Mouse (Mus musculus) heart, embryonic 11.5 days (tissue): Measurements from ENCODE around the gene Rln1. TPM values are rescaled to one million over a fixed set of nuclear protein-coding genes. Genes with fewer than 3 reads are reported as not detected.

Experiments used
- ATAC-seq: fragments of 200-750 bp; cut with Nextera tagmentation; replicated peaks from 2 replicates; pipeline ENCODE4 v1.8.0; 2017; ENCODE audit warnings: moderate library complexity; ENCODE audit not compliant: insufficient number of reproducible peaks, low FRiP score, low TSS enrichment
- H3K27ac ChIP-seq: fragments of 300-500 bp; sonication (generic); 2 replicates; pipeline ENCODE4 v1.5.1; 2014; ENCODE audit warnings: mild to moderate bottlenecking, low read depth, low read length
- H3K27me3 ChIP-seq: fragments of 300-500 bp; sonication (generic); 2 replicates; pipeline ENCODE4 v1.6.1; 2014; ENCODE audit warnings: mild to moderate bottlenecking, low read length, mixed read lengths; ENCODE audit not compliant: control insufficient read depth, insufficient read depth
- H3K36me3 ChIP-seq: fragments of 300-500 bp; sonication (generic); 2 replicates; pipeline ENCODE4 v1.6.1; 2014; ENCODE audit warnings: mild to moderate bottlenecking, low read length, moderate library complexity, mixed read lengths; ENCODE audit not compliant: control insufficient read depth, insufficient read depth
- H3K4me1 ChIP-seq: fragments of 300-500 bp; sonication (generic); 2 replicates; pipeline ENCODE4 v1.6.1; 2014; ENCODE audit warnings: low read length; ENCODE audit not compliant: control insufficient read depth, insufficient read depth
- H3K4me2 ChIP-seq: fragments of 300-500 bp; sonication (generic); 2 replicates; pipeline ENCODE4 v1.6.1; 2014; ENCODE audit warnings: mild to moderate bottlenecking, moderate library complexity
- H3K4me3 ChIP-seq: fragments of 300-500 bp; sonication (generic); 2 replicates; pipeline ENCODE4 v1.5.1; 2014; ENCODE audit warnings: low read depth, low read length
- H3K9ac ChIP-seq: fragments of 300-500 bp; sonication (generic); 2 replicates; pipeline ENCODE4 v1.6.1; 2014; ENCODE audit warnings: mild to moderate bottlenecking, low read depth, low read length, moderate library complexity
- H3K9me3 ChIP-seq: fragments of 300-500 bp; sonication (generic); replicated peaks from 2 replicates; pipeline ENCODE4 v1.6.1; 2016; ENCODE audit warnings: low read length; ENCODE audit not compliant: control insufficient read depth
- WGBS: fragments of 180-500 bp; shearing (Covaris S2); extraction: QIAGEN DNeasy Blood & Tissue Kit; methylation state at CpG from one replicate; pipeline ENCODE4 v1.1.7; 2014; ENCODE audit not compliant: insufficient replicate concordance; 5-methylcytosine and 5-hydroxymethylcytosine counted together
- polyA plus RNA-seq: library from polyadenylated mRNA; unstranded; fragments of >200 nt; fragmentation: Nextera tagmentation; extraction: Ambion mirVana; gene quantifications from 2 replicates; pipeline ENCODE4 v1.2.1, GENCODE M21; 2014

Rln1 gene
- polyA plus RNA-seq, 1 experiment from 2014 or later, result 0.60 TPM

GRCm38 (mm10) chr19:29325053-29325851 is 9.2 kb downstream of the Rln1 start, which contains the start of gene Insl6:
TSS of gene Insl6 (minus strand) at chr19:29325356.
- Histone ChIP-seq H3K4me2 (peak within 1 kb of the TSS; percentile 59), H3K27ac (0 out of 2 replicates have a peak within 1 kb of the TSS, but pooled peaks have one; percentile 5), H3K9ac (peak within 1 kb of the TSS; percentile 39; the same call in 1 of the 2 replicates), H3K9me3 (no peaks in the 10 kb centered on the region), H3K4me1 (no peaks in the 10 kb centered on the region), H3K36me3 (no peaks in the 10 kb centered on the region), H3K27me3 (no peaks in the 10 kb centered on the region), H3K4me3 (peak within 1 kb of the TSS; percentile 31)
- WGBS, result 5% methylated on average over 26 of the region's 31 CpGs
- ATAC-seq, result peak; percentile 89

DNA sequence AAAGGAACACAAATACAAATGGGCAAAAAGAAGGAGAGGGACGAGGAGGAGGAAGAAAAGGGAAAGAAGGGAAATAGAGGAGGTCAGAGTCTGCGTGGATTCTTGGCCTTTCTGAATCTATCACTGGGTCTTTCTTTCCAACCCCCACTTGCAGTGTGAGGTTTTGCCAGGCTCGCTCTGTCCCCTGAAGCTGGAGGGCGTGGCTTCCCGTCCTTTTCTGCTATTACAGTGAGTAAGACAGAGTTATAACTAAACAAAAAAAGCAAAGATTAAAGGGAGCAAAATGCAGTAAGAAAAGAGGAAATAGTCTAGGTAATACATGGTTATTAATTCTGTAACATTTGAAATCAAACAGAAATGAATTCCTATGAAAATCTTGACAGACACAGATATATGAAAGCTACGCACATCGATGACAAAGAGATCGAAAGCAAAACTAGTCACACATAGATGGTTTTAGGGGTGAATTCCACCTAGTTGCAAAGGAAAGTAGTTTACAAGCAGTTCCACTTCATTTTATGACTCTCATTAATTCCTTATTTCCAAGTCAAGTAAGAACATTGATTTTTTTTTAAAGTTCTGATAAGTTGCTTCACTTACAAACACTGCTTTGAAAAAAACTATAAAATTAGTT is 10.9 kb downstream of the Rln1 start:
- Histone ChIP-seq H3K36me3 (no peaks in the 10 kb centered on the region), H3K9me3 (no peaks in the 10 kb centered on the region), H3K4me1 (no peaks in the 10 kb centered on the region), H3K4me2 (no peak overlapping the region), H3K9ac (no peak overlapping the region), H3K27ac (no peak overlapping the region), H3K4me3 (no peak overlapping the region), H3K27me3 (no peaks in the 10 kb centered on the region)
- no peak for ATAC-seq
- WGBS, result 76% methylated on average over 8 of the region's 8 CpGs

- 79% methylated on average over 7 of the region's 7 CpGs for WGBS
- Histone ChIP-seq H3K9me3 (0 out of 2 replicates have a peak, but pooled peaks cover 3% of the 10 kb centered on the region), H3K9ac (no peak overlapping the region), H3K4me3 (no peak overlapping the region), H3K36me3 (peaks cover 6% of the 10 kb centered on the region), H3K27ac (no peak overlapping the region), H3K27me3 (no peaks in the 10 kb centered on the region), H3K4me2 (no peak overlapping the region), H3K4me1 (no peaks in the 10 kb centered on the region)
- no peak for ATAC-seq
Measured at GRCm38 (mm10) chr19:29312661-29313060, 21.8 kb downstream of the Rln1 start.

DNA sequence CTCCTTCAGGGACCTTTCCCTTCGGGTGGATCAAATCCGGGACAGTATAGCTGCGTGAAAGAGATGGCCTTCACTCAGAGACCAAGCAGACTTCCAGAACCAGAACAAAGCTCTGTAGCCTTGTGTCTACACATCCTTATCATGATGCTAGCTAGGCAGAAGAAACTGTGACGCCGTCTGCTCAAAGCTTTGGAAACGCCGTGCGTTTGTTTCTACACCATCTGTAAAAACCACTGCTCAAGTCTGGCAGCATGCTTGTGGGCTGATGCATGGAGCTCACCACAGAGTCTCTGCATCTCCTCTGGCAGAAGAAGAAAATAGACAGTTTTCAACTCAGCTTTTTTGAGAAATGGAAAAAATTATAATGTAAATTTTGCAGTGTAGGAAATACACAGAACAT is 22.7 kb downstream of the Rln1 start:
- Histone ChIP-seq H3K9me3 (0 out of 2 replicates have a peak, but pooled peaks cover 3% of the 10 kb centered on the region), H3K27me3 (no peaks in the 10 kb centered on the region), H3K27ac (no peak overlapping the region), H3K4me2 (no peak overlapping the region), H3K4me1 (no peaks in the 10 kb centered on the region), H3K36me3 (peaks cover 6% of the 10 kb centered on the region), H3K4me3 (no peak overlapping the region), H3K9ac (no peak overlapping the region)
- WGBS, result 87% methylated on average over 8 of the region's 8 CpGs
- ATAC-seq, result no peak

DNA sequence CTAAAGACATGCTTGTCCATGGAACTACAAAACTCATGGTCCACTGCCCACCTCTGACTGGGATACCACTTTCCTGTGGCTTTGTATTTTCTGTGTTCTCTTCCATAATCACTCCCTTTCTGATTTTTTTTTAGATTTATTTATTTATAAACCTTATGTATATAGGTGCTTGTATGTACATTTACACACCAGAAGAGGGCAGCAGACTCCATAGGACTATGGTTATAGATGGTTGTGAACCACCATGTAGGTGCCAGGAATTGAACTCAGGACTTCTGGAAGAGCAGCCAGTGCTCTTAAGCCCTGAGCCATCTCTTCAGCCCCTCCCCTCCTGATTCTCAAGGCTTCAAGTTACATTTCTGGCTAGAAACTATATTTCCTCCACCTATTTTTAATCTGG is 25.6 kb downstream of the Rln1 start:
- no peak for ATAC-seq
- Histone ChIP-seq H3K27ac (no peak overlapping the region), H3K27me3 (no peaks in the 10 kb centered on the region), H3K4me2 (no peak overlapping the region), H3K36me3 (peaks cover 3% of the 10 kb centered on the region; the same call in 1 of the 2 replicates), H3K4me3 (no peak overlapping the region), H3K9ac (no peak overlapping the region), H3K9me3 (no peaks in the 10 kb centered on the region), H3K4me1 (no peaks in the 10 kb centered on the region)

- Histone ChIP-seq H3K4me1 (no peaks in the 10 kb centered on the region), H3K9me3 (no peaks in the 10 kb centered on the region), H3K27ac (no peak overlapping the region), H3K36me3 (peaks cover 3% of the 10 kb centered on the region; the same call in 1 of the 2 replicates), H3K27me3 (no peaks in the 10 kb centered on the region), H3K4me2 (no peak overlapping the region), H3K9ac (no peak overlapping the region), H3K4me3 (no peak overlapping the region)
- no peak for ATAC-seq
- 85% methylated on average over 2 of the region's 2 CpGs for WGBS
Measured at GRCm38 (mm10) chr19:29302119-29302518, 32.4 kb downstream of the Rln1 start.

DNA sequence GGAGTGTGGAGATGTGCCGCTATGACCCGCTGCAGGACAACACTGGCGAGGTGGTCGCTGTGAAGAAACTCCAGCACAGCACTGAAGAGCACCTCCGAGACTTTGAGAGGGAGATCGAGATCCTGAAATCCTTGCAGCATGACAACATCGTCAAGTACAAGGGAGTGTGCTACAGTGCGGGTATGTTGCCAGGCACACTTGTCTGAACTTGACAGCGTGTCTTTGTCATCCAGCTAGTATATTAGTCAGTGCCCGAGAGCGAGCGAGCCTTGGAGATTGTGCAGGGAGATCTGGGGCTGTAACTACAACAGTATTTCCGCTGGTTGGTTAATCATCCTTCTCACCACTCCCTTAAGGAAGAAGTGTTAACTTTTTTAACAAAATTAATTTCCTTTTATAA is 33.6 kb downstream of the Rln1 start:
- H3K4me1 ChIP-seq, result no peaks in the 10 kb centered on the region
- WGBS, result 91% methylated on average over 13 of the region's 13 CpGs
- H3K4me2 ChIP-seq, result no peak overlapping the region
- no peak overlapping the region for H3K4me3 ChIP-seq
- no peak for ATAC-seq
- no peak overlapping the region for H3K27ac ChIP-seq
- no peaks in the 10 kb centered on the region for H3K9me3 ChIP-seq
- H3K9ac ChIP-seq, result no peak overlapping the region
- H3K27me3 ChIP-seq, result no peaks in the 10 kb centered on the region
- H3K36me3 ChIP-seq, result peaks cover 3% of the 10 kb centered on the region; the same call in 1 of the 2 replicates

- WGBS, result 96% methylated on average over 1 of the region's 1 CpGs
- ATAC-seq, result no peak
- H3K36me3 ChIP-seq, result peaks cover 3% of the 10 kb centered on the region; the same call in 1 of the 2 replicates
- H3K4me1 ChIP-seq, result no peaks in the 10 kb centered on the region
- H3K4me3 ChIP-seq, result no peak overlapping the region
- H3K9me3 ChIP-seq, result no peaks in the 10 kb centered on the region
- no peak overlapping the region for H3K4me2 ChIP-seq
- no peaks in the 10 kb centered on the region for H3K27me3 ChIP-seq
- H3K9ac ChIP-seq, result no peak overlapping the region
- no peak overlapping the region for H3K27ac ChIP-seq
Measured at GRCm38 (mm10) chr19:29297366-29297765, 37.1 kb downstream of the Rln1 start.
